Mouse (Mus musculus) cerebellum, postnatal 14 days (tissue): ENCODE measurements around the gene Pdcd7.

Experiments
- DNase-seq, 2 experiments: peaks; one replicate each; pipeline ENCODE4 v3.0.0; 2021; ENCODE audit warnings: mixed read lengths in 2 of 2

The Pdcd7 gene

GRCm38 (mm10) chr9:65399934-65400333 is 54.0 kb downstream of the Pdcd7 start:
- no peak for DNase-seq

GRCm38 (mm10) chr9:65404331-65405183 is 58.7 kb downstream of the Pdcd7 start:
- DNase-seq, result peak; percentile 85

GRCm38 (mm10) chr9:65405184-65405449 is 59.2 kb downstream of the Pdcd7 start:
- no peak for DNase-seq

GRCm38 (mm10) chr9:65407327-65407726 is 61.4 kb downstream of the Pdcd7 start:
- DNase-seq, result no peak

- no peak for DNase-seq
Measured at GRCm38 (mm10) chr9:65407861-65408260, 62.0 kb downstream of the Pdcd7 start.

GRCm38 (mm10) chr9:65408871-65409295 is 63.0 kb downstream of the Pdcd7 start:
- peak; percentile 22 to 26 for DNase-seq
